Mouse (Mus musculus) right cerebral cortex, postnatal 14 days (tissue): ENCODE results near the gene Hal.
A peak's percentile ranks its signal among the peaks of the same experiment; 100 is the strongest.
"Not testable (repeated sequence)": the region's sequence is repeated elsewhere in the genome, so short reads cannot be mapped to it uniquely, and the experiment has no call there.

Experiments
- DNase-seq: peaks from one replicate; pipeline ENCODE4 v3.0.0; 2022

Gene Hal

GRCm38 (mm10) chr10:93517754-93518153 lies 29.2 kb downstream of the Hal start:
- DNase-seq = no peak

GRCm38 (mm10) chr10:93518186-93518585 lies 29.6 kb downstream of the Hal start:
- no peak for DNase-seq

- DNase-seq = no peak
These were observed 30.1 kb downstream of the Hal start for GRCm38 (mm10) chr10:93518620-93519019.

- DNase-seq = no peak
These were observed 30.6 kb downstream of the Hal start for GRCm38 (mm10) chr10:93519159-93519558.

- DNase-seq = no peak
These were observed 31.2 kb downstream of the Hal start for GRCm38 (mm10) chr10:93519756-93520155.

- no peak for DNase-seq
These were observed 32.4 kb downstream of the Hal start for GRCm38 (mm10) chr10:93520994-93521393.

- no peak for DNase-seq
These were observed 36.8 kb downstream of the Hal start for GRCm38 (mm10) chr10:93525329-93525728.

- no peak for DNase-seq
These were observed 49.7 kb downstream of the Hal start for GRCm38 (mm10) chr10:93538287-93538686.

- DNase-seq = no peak
These were observed 50.2 kb downstream of the Hal start for GRCm38 (mm10) chr10:93538818-93539217.

GRCm38 (mm10) chr10:93539775-93540430 lies 51.3 kb downstream of the Hal start, which contains the start of gene Amdhd1:
TSS of gene Amdhd1 (minus strand) at chr10:93540033.
- DNase-seq = peak; percentile 72

GRCm38 (mm10) chr10:93540431-93541210 lies 52.1 kb downstream of the Hal start, which contains the start of gene Ccdc38:
TSS of gene Ccdc38 (plus strand) at chr10:93540632.
- no peak for DNase-seq

- DNase-seq = no peak
These were observed 53.0 kb downstream of the Hal start for GRCm38 (mm10) chr10:93541585-93541984.

GRCm38 (mm10) chr10:93542356-93542755 lies 53.8 kb downstream of the Hal start:
- DNase-seq = no peak

- no peak for DNase-seq
These were observed 54.6 kb downstream of the Hal start for GRCm38 (mm10) chr10:93543176-93543575.

GRCm38 (mm10) chr10:93544172-93544571 lies 55.6 kb downstream of the Hal start:
- DNase-seq = no peak

GRCm38 (mm10) chr10:93547741-93548270 lies 59.2 kb downstream of the Hal start:
- DNase-seq = no peak

- DNase-seq = peak; percentile 84
These were observed 60.4 kb downstream of the Hal start for GRCm38 (mm10) chr10:93548991-93549390.

- no peak for DNase-seq
These were observed 61.3 kb downstream of the Hal start for GRCm38 (mm10) chr10:93549821-93550220.

GRCm38 (mm10) chr10:93552596-93552995 lies 64.0 kb downstream of the Hal start:
- DNase-seq = no peak

- DNase-seq = not testable (repeated sequence)
These were observed 69.4 kb downstream of the Hal start for GRCm38 (mm10) chr10:93557971-93558370.

- DNase-seq = no peak
These were observed 71.2 kb downstream of the Hal start for GRCm38 (mm10) chr10:93559786-93560185.

- no peak for DNase-seq
These were observed 76.0 kb downstream of the Hal start for GRCm38 (mm10) chr10:93564518-93565090.

GRCm38 (mm10) chr10:93567066-93567465 lies 78.5 kb downstream of the Hal start:
- no peak for DNase-seq
